Mouse (Mus musculus): ENCODE data around the gene Cacng4.

GRCm38 (mm10) chr11:107724603-107725002 is 69.8 kb downstream of the Cacng4 start:
- TF ChIP-seq POLR2A (IDR thresholded peaks at IDR 0.05; ENCODE audit: insufficient read length, low read depth) (no peak), E2F4 (IDR thresholded peaks at IDR 0.05; ENCODE audit: insufficient read depth) (no peak), MAX (IDR thresholded peaks at IDR 0.05; ENCODE audit: low read depth) (no peak), MYOD1 (IDR thresholded peaks at IDR 0.05; ENCODE audit: control insufficient read depth in 1 of 3, insufficient read length in 2 of 3, low read depth in 2 of 3) (no peak), POLR2AphosphoS2 (IDR thresholded peaks at IDR 0.05; ENCODE audit: insufficient read length, low read depth) (no peak), USF1 (IDR thresholded peaks at IDR 0.05; ENCODE audit: low read depth) (no peak), TCF12 (IDR thresholded peaks at IDR 0.05; ENCODE audit: insufficient read depth, poor library complexity, severe bottlenecking) (no peak), SRF (IDR thresholded peaks at IDR 0.05; ENCODE audit: control insufficient read depth, insufficient read length, low read depth) (no peak)

All from myocyte (in vitro differentiated cells).